Mouse (Mus musculus): ENCODE results near the gene Reep1. TPM values are rescaled to one million over a fixed set of nuclear protein-coding genes. Genes with fewer than 3 reads are reported as not detected.

Reep1 gene
- total and polyA plus RNA-seq, 2 experiments from 2014 or later: 243 to 402 TPM

GRCm38 (mm10) chr6:71799391-71799790 lies 92.0 kb downstream of the Reep1 start:
- no peak for TF ChIP-seq CTCF (IDR thresholded peaks at IDR 0.05; ENCODE audit: low read depth)
- Histone ChIP-seq H3K27ac (ENCODE audit: low read depth, low read length) (no peak overlapping the region), H3K9me3 (ENCODE audit: low read length) (no peaks in the 10 kb centered on the region), H3K4me1 (ENCODE audit: insufficient read depth) (no peaks in the 10 kb centered on the region), H3K27me3 (ENCODE audit: insufficient read depth, low read length) (no peaks in the 10 kb centered on the region), H3K9ac (no peak overlapping the region), H3K4me3 (ENCODE audit: low read depth, low read length) (no peak overlapping the region), H3K36me3 (ENCODE audit: insufficient read depth) (peaks cover 38% of the 10 kb centered on the region), H3K4me2 (ENCODE audit: low read depth) (no peak overlapping the region)
- WGBS: 80% methylated on average over 3 of the region's 3 CpGs
- DNase-seq (no peak), ATAC-seq (no peak)

GRCm38 (mm10) chr6:71801011-71801713 lies 93.8 kb downstream of the Reep1 start:
- no peak overlapping the region for H3K4me2 ChIP-seq (ENCODE audit: low read depth)
- WGBS: 68% methylated on average over 7 of the region's 7 CpGs
- no peaks in the 10 kb centered on the region for H3K4me1 ChIP-seq (ENCODE audit: insufficient read depth)
- peaks cover 31% of the 10 kb centered on the region for H3K36me3 ChIP-seq (ENCODE audit: insufficient read depth)
- H3K9ac ChIP-seq: no peak overlapping the region
- no peaks in the 10 kb centered on the region for H3K9me3 ChIP-seq (ENCODE audit: low read length)
- ATAC-seq (no peak), DNase-seq (no peak)
- no peak for TF ChIP-seq CTCF (IDR thresholded peaks at IDR 0.05; ENCODE audit: low read depth)
- no peak overlapping the region for H3K4me3 ChIP-seq (ENCODE audit: low read depth, low read length)
- H3K27ac ChIP-seq (ENCODE audit: low read depth, low read length): no peak overlapping the region
- no peaks in the 10 kb centered on the region for H3K27me3 ChIP-seq (ENCODE audit: insufficient read depth, low read length)

- Histone ChIP-seq H3K27ac (ENCODE audit: low read depth, low read length) (no peak overlapping the region), H3K4me1 (ENCODE audit: insufficient read depth) (no peaks in the 10 kb centered on the region), H3K36me3 (ENCODE audit: insufficient read depth) (peaks cover 29% of the 10 kb centered on the region), H3K4me3 (ENCODE audit: low read depth, low read length) (no peak overlapping the region), H3K9me3 (ENCODE audit: low read length) (no peaks in the 10 kb centered on the region), H3K9ac (no peak overlapping the region), H3K27me3 (ENCODE audit: insufficient read depth, low read length) (no peaks in the 10 kb centered on the region), H3K4me2 (ENCODE audit: low read depth) (no peak overlapping the region)
- DNase-seq: no peak
- 65% methylated on average over 10 of the region's 10 CpGs for WGBS
- ATAC-seq: no peak
- TF ChIP-seq CTCF (IDR thresholded peaks at IDR 0.05; ENCODE audit: low read depth): no peak
Observed at GRCm38 (mm10) chr6:71801714-71802094, 94.3 kb downstream of the Reep1 start.

- Histone ChIP-seq H3K9ac (no peak overlapping the region), H3K9me3 (ENCODE audit: low read length) (no peaks in the 10 kb centered on the region), H3K4me1 (ENCODE audit: insufficient read depth) (no peaks in the 10 kb centered on the region), H3K27me3 (ENCODE audit: insufficient read depth, low read length) (no peaks in the 10 kb centered on the region), H3K27ac (ENCODE audit: low read depth, low read length) (peak overlapping the region; percentile 57), H3K36me3 (ENCODE audit: insufficient read depth) (peaks cover 41% of the 10 kb centered on the region), H3K4me2 (ENCODE audit: low read depth) (no peak overlapping the region), H3K4me3 (ENCODE audit: low read depth, low read length) (no peak overlapping the region)
- ATAC-seq (peak; percentile 38), DNase-seq (no peak)
- no peak for TF ChIP-seq CTCF (IDR thresholded peaks at IDR 0.05; ENCODE audit: low read depth)
- 92% methylated on average over 1 of the region's 1 CpGs for WGBS
Observed at GRCm38 (mm10) chr6:71803609-71804008, 96.2 kb downstream of the Reep1 start.

- H3K9ac ChIP-seq: 0 out of 2 replicates have a peak overlapping the region, but pooled peaks have one; percentile 10
- H3K4me1 ChIP-seq (ENCODE audit: insufficient read depth): no peaks in the 10 kb centered on the region
- H3K4me3 ChIP-seq (ENCODE audit: low read depth, low read length): no peak overlapping the region
- ATAC-seq (peak; percentile 96), DNase-seq (peak; percentile 93)
- H3K4me2 ChIP-seq (ENCODE audit: low read depth): no peak overlapping the region
- H3K9me3 ChIP-seq (ENCODE audit: low read length): no peaks in the 10 kb centered on the region
- no peaks in the 10 kb centered on the region for H3K27me3 ChIP-seq (ENCODE audit: insufficient read depth, low read length)
- H3K36me3 ChIP-seq (ENCODE audit: insufficient read depth): peaks cover 43% of the 10 kb centered on the region
- H3K27ac ChIP-seq (ENCODE audit: low read depth, low read length): peak overlapping the region; percentile 57
- TF ChIP-seq CTCF (IDR thresholded peaks at IDR 0.05; ENCODE audit: low read depth): peak; percentile 98
- WGBS: 20% methylated on average over 12 of the region's 12 CpGs
Observed at GRCm38 (mm10) chr6:71804061-71804829, 96.9 kb downstream of the Reep1 start.

- Histone ChIP-seq H3K27me3 (ENCODE audit: insufficient read depth, low read length) (no peaks in the 10 kb centered on the region), H3K27ac (ENCODE audit: low read depth, low read length) (no peak overlapping the region), H3K9me3 (ENCODE audit: low read length) (no peaks in the 10 kb centered on the region), H3K4me1 (ENCODE audit: insufficient read depth) (no peaks in the 10 kb centered on the region), H3K4me3 (ENCODE audit: low read depth, low read length) (no peak overlapping the region), H3K9ac (no peak overlapping the region), H3K36me3 (ENCODE audit: insufficient read depth) (peaks cover 52% of the 10 kb centered on the region), H3K4me2 (ENCODE audit: low read depth) (no peak overlapping the region)
- 83% methylated on average over 1 of the region's 1 CpGs for WGBS
- no peak for ATAC-seq
- DNase-seq: no peak
- no peak for TF ChIP-seq CTCF (IDR thresholded peaks at IDR 0.05; ENCODE audit: low read depth)
Observed at GRCm38 (mm10) chr6:71806713-71807112, 99.4 kb downstream of the Reep1 start.

- H3K36me3 ChIP-seq (ENCODE audit: insufficient read depth): peaks cover 61% of the 10 kb centered on the region
- H3K27ac ChIP-seq (ENCODE audit: low read depth, low read length): no peak overlapping the region
- no peak for DNase-seq
- no peak for TF ChIP-seq CTCF (IDR thresholded peaks at IDR 0.05; ENCODE audit: low read depth)
- H3K27me3 ChIP-seq (ENCODE audit: insufficient read depth, low read length): no peaks in the 10 kb centered on the region
- H3K4me1 ChIP-seq (ENCODE audit: insufficient read depth): no peaks in the 10 kb centered on the region
- no peak overlapping the region for H3K9ac ChIP-seq
- H3K9me3 ChIP-seq (ENCODE audit: low read length): no peaks in the 10 kb centered on the region
- 93% methylated on average over 9 of the region's 9 CpGs for WGBS
- no peak for ATAC-seq
- H3K4me2 ChIP-seq (ENCODE audit: low read depth): no peak overlapping the region
- H3K4me3 ChIP-seq (ENCODE audit: low read depth, low read length): no peak overlapping the region
Observed at GRCm38 (mm10) chr6:71809890-71810289, 102.5 kb downstream of the Reep1 start.

All from forebrain, postnatal 0 days (tissue).